Mouse (Mus musculus) midbrain, postnatal 0 days (tissue): ENCODE measurements at regions not wholly inside any gene's neighbourhood (a gene's known extent, or its start where the extent isn't known, plus 50 kb on each side); places are given as distances from the start of the nearest gene placed in this dataset.

Experiments
- ATAC-seq: fragments of 200-750 bp; cut with Nextera tagmentation; 2 replicates; pipeline ENCODE4 v1.8.0; 2017; ENCODE audit warnings: moderate number of reproducible peaks, mild to moderate bottlenecking, moderate TSS enrichment, moderate library complexity; ENCODE audit not compliant: low FRiP score
- DNase-seq: peaks from one replicate; pipeline ENCODE4 v3.0.0-alpha.2; 2015; ENCODE audit warnings: low spot score
- H3K27ac ChIP-seq: fragments of 300-500 bp; sonication (generic); 2 replicates; pipeline ENCODE4 v1.5.1; 2014; ENCODE audit warnings: low read depth, mild to moderate bottlenecking, low read length, mixed read lengths
- H3K27me3 ChIP-seq: fragments of 300-500 bp; sonication (generic); 2 replicates; pipeline ENCODE4 v1.6.1; 2014; ENCODE audit warnings: low read length, control low read depth, mixed read lengths; ENCODE audit not compliant: insufficient read depth
- H3K36me3 ChIP-seq: fragments of 300-500 bp; sonication (generic); 2 replicates; pipeline ENCODE4 v1.6.1; 2014; ENCODE audit warnings: low read length, control low read depth, mixed read lengths; ENCODE audit not compliant: insufficient read depth
- H3K4me1 ChIP-seq: fragments of 300-500 bp; sonication (generic); 2 replicates; pipeline ENCODE4 v1.6.1; 2014; ENCODE audit warnings: mild to moderate bottlenecking, control low read depth, antibody characterized with exemption, low read length, mixed read lengths; ENCODE audit not compliant: insufficient read depth
- H3K4me2 ChIP-seq: fragments of 300-500 bp; sonication (generic); 2 replicates; pipeline ENCODE4 v1.6.1; 2014; ENCODE audit warnings: low read depth, mild to moderate bottlenecking, low read length, mixed read lengths; ENCODE audit not compliant: poor library complexity, severe bottlenecking
- H3K4me3 ChIP-seq: fragments of 300-500 bp; sonication (generic); 2 replicates; pipeline ENCODE4 v1.5.1; 2014; ENCODE audit warnings: low read depth, mild to moderate bottlenecking, low read length, moderate library complexity
- H3K9ac ChIP-seq: fragments of 300-500 bp; sonication (generic); replicated peaks from 2 replicates; pipeline ENCODE4 v1.6.1; 2014; ENCODE audit warnings: mild to moderate bottlenecking, low read length, moderate library complexity, mixed read lengths; ENCODE audit not compliant: poor library complexity, severe bottlenecking
- H3K9me3 ChIP-seq: fragments of 300-500 bp; sonication (generic); 2 replicates; pipeline ENCODE4 v1.6.1; 2016; ENCODE audit warnings: low read length, control low read depth
- CTCF ChIP-seq: IDR thresholded peaks from 2 replicates; pipeline ENCODE4 v1.5.1; 2016; ENCODE audit warnings: antibody characterized with exemption, mild to moderate bottlenecking
- WGBS: fragments of 180-500 bp; shearing (Covaris S2); extraction: QIAGEN DNeasy Blood & Tissue Kit; methylation state at CpG from one replicate; pipeline ENCODE4 v1.1.7; 2014; 5-methylcytosine and 5-hydroxymethylcytosine counted together

DNA sequence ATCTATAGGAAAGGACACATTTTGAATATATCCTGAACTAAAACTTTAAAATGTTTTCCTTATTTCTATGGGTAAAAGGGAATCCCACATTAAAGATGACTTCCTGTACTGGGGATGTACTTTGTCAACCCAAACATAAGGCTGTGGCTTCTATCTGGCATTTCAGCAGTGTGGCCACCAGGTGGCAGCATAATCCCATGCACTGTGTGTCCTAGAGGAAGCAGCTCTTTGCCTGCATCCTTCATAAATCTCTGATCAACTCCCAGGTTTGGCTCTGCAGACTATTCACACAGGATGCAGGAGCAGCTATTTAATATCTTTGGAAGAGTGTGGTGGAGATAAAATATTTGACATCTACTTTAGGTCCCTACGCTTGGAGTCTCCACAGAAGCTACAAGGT is 59.1 kb downstream of the Bmp15 start:
- ATAC-seq: peak; percentile 78
- Histone ChIP-seq H3K27me3 (no peaks in the 10 kb centered on the region), H3K4me1 (no peaks in the 10 kb centered on the region), H3K27ac (no peak overlapping the region), H3K4me3 (no peak overlapping the region), H3K9ac (no peak overlapping the region), H3K36me3 (no peaks in the 10 kb centered on the region), H3K9me3 (no peaks in the 10 kb centered on the region), H3K4me2 (no peak overlapping the region)
- peak; percentile 78 for DNase-seq
- TF ChIP-seq CTCF: peak; percentile 97
- WGBS: 72% methylated on average over 1 of the region's 1 CpGs

DNA sequence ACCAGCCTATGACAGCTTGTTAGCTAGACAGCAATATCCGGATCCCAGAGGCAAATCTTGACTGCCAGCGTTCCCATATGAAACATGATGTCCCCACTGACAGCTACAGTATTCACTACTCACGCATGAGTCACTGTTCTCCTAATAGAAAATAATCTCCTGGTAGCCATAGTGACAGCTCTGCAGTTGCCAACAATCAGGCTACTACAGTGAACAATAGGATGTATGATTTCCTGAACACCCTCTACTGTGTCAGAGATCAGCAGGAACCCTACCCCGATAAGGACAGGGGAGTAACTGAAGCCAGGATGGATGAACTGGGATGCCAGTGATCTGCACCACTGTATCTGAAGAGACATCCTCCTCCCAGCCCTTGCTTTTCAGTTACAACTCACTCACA is 62.0 kb downstream of the Bmp15 start:
- Histone ChIP-seq H3K9ac (no peak overlapping the region), H3K4me3 (no peak overlapping the region), H3K36me3 (no peaks in the 10 kb centered on the region), H3K9me3 (no peaks in the 10 kb centered on the region), H3K27ac (no peak overlapping the region), H3K4me1 (no peaks in the 10 kb centered on the region), H3K4me2 (no peak overlapping the region), H3K27me3 (no peaks in the 10 kb centered on the region)
- DNase-seq: no peak
- 60% methylated on average over 4 of the region's 4 CpGs for WGBS
- TF ChIP-seq CTCF: no peak
- peak; percentile 56; the same call in 1 of the 2 replicates for ATAC-seq

DNA sequence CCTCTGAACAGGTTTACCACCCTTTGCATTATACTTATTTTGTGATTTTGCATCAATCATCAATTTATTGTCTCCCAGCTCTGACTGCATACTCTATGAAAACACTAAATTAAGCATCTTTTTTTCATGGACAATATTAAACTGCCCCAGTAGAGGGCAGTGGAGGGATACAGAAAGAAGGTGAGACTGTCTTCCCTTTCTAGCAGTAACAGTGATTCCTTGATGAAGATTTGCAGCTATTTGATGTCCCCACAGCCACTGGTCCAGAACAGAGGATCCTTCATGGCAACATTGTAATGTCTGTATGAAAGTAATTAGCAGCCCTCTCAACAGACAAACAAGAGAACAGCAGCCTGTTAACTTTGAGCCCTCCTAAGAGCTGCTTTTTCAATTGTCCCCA is 66.5 kb downstream of the Bmp15 start:
- no peaks in the 10 kb centered on the region for H3K36me3 ChIP-seq
- no peak overlapping the region for H3K4me3 ChIP-seq
- no peak overlapping the region for H3K9ac ChIP-seq
- H3K4me2 ChIP-seq: no peak overlapping the region
- no peaks in the 10 kb centered on the region for H3K4me1 ChIP-seq
- TF ChIP-seq CTCF: peak; percentile 72
- H3K9me3 ChIP-seq: no peaks in the 10 kb centered on the region
- DNase-seq (peak; percentile 24), ATAC-seq (no peak)
- H3K27ac ChIP-seq: no peak overlapping the region
- H3K27me3 ChIP-seq: no peaks in the 10 kb centered on the region

DNA sequence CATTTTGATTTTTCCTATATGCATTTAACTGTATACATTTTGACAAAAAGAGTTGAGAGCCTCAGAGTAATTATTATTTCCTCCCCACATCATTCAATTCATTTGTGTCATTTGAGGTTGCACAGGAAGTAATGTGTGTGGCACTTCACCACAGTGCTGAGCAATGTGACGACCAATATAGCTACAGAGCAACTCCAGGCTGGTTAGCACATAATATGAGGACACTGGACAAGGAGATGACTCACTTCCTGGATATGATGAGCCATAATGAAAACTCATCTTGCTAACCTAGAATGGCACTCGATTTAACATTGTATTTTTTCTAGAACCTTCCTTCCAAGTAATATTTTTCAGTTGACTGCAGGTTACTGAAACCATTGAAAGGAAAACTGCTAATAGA is 67.6 kb downstream of the Bmp15 start:
- H3K4me3 ChIP-seq: no peak overlapping the region
- H3K27ac ChIP-seq: no peak overlapping the region
- 60% methylated on average over 2 of the region's 2 CpGs for WGBS
- H3K9ac ChIP-seq: no peak overlapping the region
- H3K36me3 ChIP-seq: no peaks in the 10 kb centered on the region
- no peaks in the 10 kb centered on the region for H3K9me3 ChIP-seq
- no peaks in the 10 kb centered on the region for H3K4me1 ChIP-seq
- DNase-seq: no peak
- no peaks in the 10 kb centered on the region for H3K27me3 ChIP-seq
- no peak for TF ChIP-seq CTCF
- no peak for ATAC-seq
- H3K4me2 ChIP-seq: no peak overlapping the region
